ENCODE assay signal across 8 mouse cellular contexts in the genomic region with DNA sequence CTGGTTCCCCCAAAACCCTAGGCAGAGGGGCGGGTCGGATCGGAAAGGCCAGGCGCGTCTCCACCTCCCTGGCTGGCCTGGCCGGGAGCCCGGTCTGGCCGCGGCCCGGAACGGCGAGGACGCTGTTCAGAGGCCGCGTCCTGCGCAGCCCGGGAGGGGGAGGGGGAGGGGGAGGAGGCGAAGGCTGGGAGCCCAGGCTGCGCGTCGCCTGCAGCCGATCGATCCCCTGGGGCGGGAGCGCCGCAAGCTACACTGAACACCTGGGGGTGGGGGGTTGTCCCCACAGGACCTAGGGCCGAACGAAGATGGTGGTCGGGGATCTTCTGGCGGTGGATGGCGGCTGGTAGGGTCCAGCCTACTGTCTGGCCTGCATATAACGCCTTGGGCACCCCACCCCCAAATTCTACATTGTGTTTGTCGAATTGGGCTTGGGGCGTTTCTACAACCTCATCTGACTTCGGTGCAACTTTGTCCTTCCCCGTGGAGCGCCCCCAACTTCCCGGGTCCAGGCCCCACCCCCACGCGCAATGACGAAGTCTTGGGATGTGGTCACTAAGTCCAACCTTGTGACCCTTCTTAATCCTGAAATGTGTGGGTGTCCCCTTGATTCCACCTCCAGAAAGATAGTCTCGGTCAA. TPM values are rescaled to one million over a fixed set of nuclear protein-coding genes. Genes with fewer than 3 reads are reported as not detected.
DNase-seq lines count a peak whose midpoint lies in the region; ATAC-seq and TF ChIP-seq lines count a peak whose summit lies in the region.

No protein-coding gene starts in this region.

- H3K4me2 ChIP-seq in forebrain, postnatal 0 days (ENCODE audit: low read depth): peak overlapping the region; percentile 98
- peak overlapping the region; percentile 91 for H3K4me2 ChIP-seq in hindbrain, embryonic 13.5 days
- H3K4me2 ChIP-seq in midbrain, postnatal 0 days (ENCODE audit: low read depth, low read length, poor library complexity, severe bottlenecking): peak overlapping the region; percentile 98

- H3K9ac ChIP-seq in forebrain, postnatal 0 days: peak overlapping the region; percentile 63
- H3K9ac ChIP-seq in hindbrain, embryonic 13.5 days: peak overlapping the region; percentile 79
- H3K9ac ChIP-seq in midbrain, postnatal 0 days (replicated peaks; ENCODE audit: low read length, poor library complexity, severe bottlenecking): peak overlapping the region; percentile 67

- H3K27ac ChIP-seq in forebrain, postnatal 0 days (ENCODE audit: low read depth, low read length): no peak overlapping the region
- 0 out of 2 replicates have a peak overlapping the region, but pooled peaks have one; percentile 52 for H3K27ac ChIP-seq in hindbrain, embryonic 13.5 days
- H3K27ac ChIP-seq in midbrain, postnatal 0 days (ENCODE audit: low read depth, low read length): no peak overlapping the region

- H3K36me3 ChIP-seq in forebrain, postnatal 0 days (ENCODE audit: insufficient read depth): no peaks in the 10 kb centered on the region
- H3K36me3 ChIP-seq in hindbrain, embryonic 13.5 days: no peaks in the 10 kb centered on the region
- H3K36me3 ChIP-seq in midbrain, postnatal 0 days (ENCODE audit: insufficient read depth, low read length): no peaks in the 10 kb centered on the region

- no peaks in the 10 kb centered on the region for H3K9me3 ChIP-seq in forebrain, postnatal 0 days (ENCODE audit: low read length)
- H3K9me3 ChIP-seq in hindbrain, embryonic 13.5 days: no peaks in the 10 kb centered on the region
- H3K9me3 ChIP-seq in midbrain, postnatal 0 days (ENCODE audit: low read length): no peaks in the 10 kb centered on the region

- peak overlapping the region; percentile 53 for H3K4me3 ChIP-seq in forebrain, postnatal 0 days (ENCODE audit: low read depth, low read length)
- H3K4me3 ChIP-seq in hindbrain, embryonic 13.5 days: peak overlapping the region; percentile 51
- peak overlapping the region; percentile 48 for H3K4me3 ChIP-seq in midbrain, postnatal 0 days (ENCODE audit: low read depth, low read length)

- ATAC-seq in forebrain, postnatal 0 days: peak; percentile 12; the same call in 1 of the 2 replicates
- ATAC-seq in hindbrain, embryonic 13.5 days (ENCODE audit: low FRiP score): peak; percentile 21
- ATAC-seq in midbrain, postnatal 0 days (ENCODE audit: low FRiP score): peak; percentile 24; the same call in 1 of the 2 replicates

- DNase-seq in right cerebral cortex, adult 18-20 months: peak; percentile 35
- DNase-seq in right cerebral cortex, postnatal 25 days: no peak
- DNase-seq in cerebellum, adult 18-20 months: peak; percentile 35 to 60
- peak; percentile 70 for DNase-seq in forebrain, postnatal 0 days
- peak; percentile 76 for DNase-seq in liver
- DNase-seq in midbrain, postnatal 0 days (ENCODE audit: low spot score): peak; percentile 57
- peak; percentile 80 for DNase-seq in yolk sac, embryonic 10.5 days (ENCODE audit: low spot score)

- 4% methylated on average over 40 of the region's 42 CpGs for WGBS in forebrain, postnatal 0 days
- 1% methylated on average over 32 of the region's 42 CpGs for WGBS in hindbrain, embryonic 13.5 days
- whole genome bisulfite sequencing in midbrain, postnatal 0 days: 1% methylated on average over 25 of the region's 42 CpGs

- H3K4me1 ChIP-seq in forebrain, postnatal 0 days (ENCODE audit: insufficient read depth): peaks cover 8% of the 10 kb centered on the region
- H3K4me1 ChIP-seq in hindbrain, embryonic 13.5 days (replicated peaks): peaks cover 53% of the 10 kb centered on the region
- H3K4me1 ChIP-seq in midbrain, postnatal 0 days (ENCODE audit: insufficient read depth, low read length): peaks cover 8% of the 10 kb centered on the region; the same call in 1 of the 2 replicates

- peaks cover 27% of the 10 kb centered on the region for H3K27me3 ChIP-seq in forebrain, postnatal 0 days (ENCODE audit: insufficient read depth, low read length)
- peaks cover 58% of the 10 kb centered on the region for H3K27me3 ChIP-seq in hindbrain, embryonic 13.5 days
- peaks cover 11% of the 10 kb centered on the region; the same call in 1 of the 2 replicates for H3K27me3 ChIP-seq in midbrain, postnatal 0 days (ENCODE audit: insufficient read depth, low read length)

- TF ChIP-seq CTCF in forebrain, postnatal 0 days (IDR thresholded peaks at IDR 0.05; ENCODE audit: low read depth): no peak
- TF ChIP-seq CTCF in midbrain, postnatal 0 days (IDR thresholded peaks at IDR 0.05): no peak

RNA-seq across cellular contexts. Expression of a gene that starts 5.1 kb away (rescaled TPM):
- total RNA-seq in forebrain, postnatal 0 days (2014; rRNA removed): 36.1 and 38.6 TPM in 2 replicates
- 21.7 and 26.1 TPM in 2 replicates for polyA plus RNA-seq in forebrain, postnatal 0 days (2015; fragmentation: Nextera tagmentation; extraction: Ambion mirVana)
- 14.1 and 15.8 TPM in 2 replicates for polyA plus RNA-seq in hindbrain, embryonic 13.5 days (2015; fragmentation: Nextera tagmentation; extraction: Ambion mirVana)
- 48.6 and 53.4 TPM in 2 replicates for total RNA-seq in midbrain, postnatal 0 days (2014; rRNA removed)
- polyA plus RNA-seq in midbrain, postnatal 0 days (2015; fragmentation: Nextera tagmentation; extraction: Ambion mirVana): 30.5 TPM in 2 replicates

RNA-seq across cellular contexts. Expression of a gene that starts 50.3 kb away (rescaled TPM):
- 14.2 and 21.9 TPM in 2 replicates for total RNA-seq in forebrain, postnatal 0 days (2014; rRNA removed)
- 5.3 and 8.5 TPM in 2 replicates for polyA plus RNA-seq in forebrain, postnatal 0 days (2015; fragmentation: Nextera tagmentation; extraction: Ambion mirVana)
- 10.0 and 11.1 TPM in 2 replicates for polyA plus RNA-seq in hindbrain, embryonic 13.5 days (2015; fragmentation: Nextera tagmentation; extraction: Ambion mirVana)
- 14.9 and 15.5 TPM in 2 replicates for total RNA-seq in midbrain, postnatal 0 days (2014; rRNA removed)
- polyA plus RNA-seq in midbrain, postnatal 0 days (2015; fragmentation: Nextera tagmentation; extraction: Ambion mirVana): 6.8 and 7.6 TPM in 2 replicates
